Mouse (Mus musculus) heart, embryonic 10.5 days (tissue): ENCODE results near the gene Wwp2. TPM values are rescaled to one million over a fixed set of nuclear protein-coding genes. Genes with fewer than 3 reads are reported as not detected.

Experiments used
- DNase-seq: peaks from one replicate; pipeline ENCODE4 v3.0.0-alpha.2; 2017; ENCODE audit warnings: low spot score
- H3K27ac ChIP-seq: fragments of 300-500 bp; sonication (generic); 2 replicates; pipeline ENCODE4 v1.5.1; 2016; ENCODE audit warnings: mild to moderate bottlenecking
- H3K27me3 ChIP-seq: fragments of 300-500 bp; sonication (generic); 2 replicates; pipeline ENCODE4 v1.6.1; 2016; ENCODE audit warnings: mild to moderate bottlenecking; ENCODE audit not compliant: poor library complexity, insufficient read depth, severe bottlenecking
- H3K36me3 ChIP-seq: fragments of 300-500 bp; sonication (generic); 2 replicates; pipeline ENCODE4 v1.6.1; 2016; ENCODE audit warnings: mild to moderate bottlenecking, moderate library complexity
- H3K4me1 ChIP-seq: fragments of 300-500 bp; sonication (generic); 2 replicates; pipeline ENCODE4 v1.6.1; 2016; ENCODE audit warnings: mild to moderate bottlenecking
- H3K4me3 ChIP-seq: fragments of 300-500 bp; sonication (generic); 2 replicates; pipeline ENCODE4 v1.5.1; 2016; ENCODE audit warnings: mild to moderate bottlenecking, moderate library complexity
- H3K9me3 ChIP-seq: fragments of 300-500 bp; sonication (generic); 2 replicates; pipeline ENCODE4 v1.6.1; 2016; ENCODE audit warnings: mild to moderate bottlenecking, moderate library complexity
- WGBS: fragments of 180-500 bp; shearing (Covaris S2); methylation state at CpG from one replicate; pipeline ENCODE4 v1.1.7; 2016; 5-methylcytosine and 5-hydroxymethylcytosine counted together
- polyA plus RNA-seq: library from polyadenylated mRNA; unstranded; fragments of >200 nt; fragmentation: Nextera tagmentation; extraction: Ambion mirVana; gene quantifications from 2 replicates; pipeline ENCODE4 v1.2.1, GENCODE M21; 2016

The Wwp2 gene
- polyA plus RNA-seq, 1 experiment from 2014 or later = 46.4 TPM

DNA sequence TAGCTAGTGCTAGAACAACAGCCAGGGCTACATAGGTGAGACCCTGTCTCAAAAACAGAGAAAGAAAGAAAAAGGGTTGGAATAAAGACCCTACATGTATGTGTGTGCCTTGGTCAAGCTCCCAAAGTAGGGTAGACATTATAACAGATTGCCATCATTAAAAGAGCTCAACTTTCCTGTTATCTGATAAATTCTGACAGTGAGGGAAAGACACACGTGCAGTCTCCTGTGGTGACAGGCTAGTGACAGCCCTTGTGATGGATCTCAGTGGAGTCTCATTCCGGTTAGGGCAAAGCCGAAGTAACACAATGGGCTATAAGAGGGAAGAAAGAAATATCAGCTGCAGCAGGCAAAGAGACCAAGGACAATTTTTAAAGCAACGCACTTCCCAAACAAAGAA lies 32.1 kb upstream of the Wwp2 start:
- no peaks in the 10 kb centered on the region for H3K27me3 ChIP-seq
- H3K27ac ChIP-seq = peak overlapping the region; percentile 26; the same call in 1 of the 2 replicates
- peaks cover 18% of the 10 kb centered on the region for H3K4me1 ChIP-seq
- no peak for DNase-seq
- H3K36me3 ChIP-seq = peaks cover 16% of the 10 kb centered on the region
- WGBS = 53% methylated on average over 4 of the region's 4 CpGs
- H3K4me3 ChIP-seq = no peak overlapping the region
- H3K9me3 ChIP-seq = no peaks in the 10 kb centered on the region

DNA sequence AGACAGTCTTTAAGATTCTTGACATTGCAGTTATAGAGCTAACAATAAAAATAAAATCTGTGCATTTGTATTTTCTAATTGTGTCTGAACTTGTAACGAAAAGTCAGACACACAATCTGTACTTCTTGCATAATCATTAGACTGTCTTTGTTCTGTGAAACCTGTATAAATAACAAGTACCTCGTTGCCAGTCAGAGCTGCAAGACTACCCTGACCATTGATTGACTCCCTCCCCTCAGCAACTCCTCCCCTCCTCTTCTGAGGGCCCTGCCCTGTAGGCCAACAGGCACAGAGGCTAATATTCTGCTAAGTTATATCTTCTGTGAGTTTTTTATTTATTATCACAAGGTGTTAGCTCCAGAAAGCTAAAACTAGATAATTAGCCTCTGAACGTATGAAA lies 30.2 kb upstream of the Wwp2 start:
- Histone ChIP-seq H3K27me3 (no peaks in the 10 kb centered on the region), H3K9me3 (no peaks in the 10 kb centered on the region), H3K4me3 (no peak overlapping the region), H3K27ac (no peak overlapping the region), H3K4me1 (peaks cover 18% of the 10 kb centered on the region), H3K36me3 (peaks cover 34% of the 10 kb centered on the region)
- 63% methylated on average over 3 of the region's 3 CpGs for WGBS
- no peak for DNase-seq

DNA sequence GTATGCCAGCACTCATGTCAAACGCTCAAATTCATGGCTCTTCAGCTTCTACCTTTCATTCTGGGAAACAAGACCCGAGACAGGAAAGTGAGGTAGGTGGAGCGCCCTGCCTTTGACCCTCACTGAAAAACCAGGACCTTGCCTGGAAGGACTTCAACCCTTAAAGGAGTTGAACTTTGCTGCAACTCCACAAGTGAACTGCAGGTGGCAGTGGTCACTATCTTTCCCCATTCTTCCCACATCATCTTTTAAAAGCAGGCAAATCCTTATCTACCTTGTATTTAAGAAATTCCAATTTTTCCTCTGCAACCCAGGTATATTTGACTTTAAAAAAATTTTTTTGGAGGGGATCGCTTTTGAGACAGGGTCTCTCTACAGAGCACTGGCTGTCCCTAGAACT lies 24.8 kb upstream of the Wwp2 start:
- Histone ChIP-seq H3K27ac (no peak overlapping the region), H3K4me1 (no peaks in the 10 kb centered on the region), H3K4me3 (no peak overlapping the region), H3K9me3 (no peaks in the 10 kb centered on the region), H3K36me3 (peaks cover 87% of the 10 kb centered on the region), H3K27me3 (no peaks in the 10 kb centered on the region)
- WGBS = 69% methylated on average over 4 of the region's 4 CpGs
- DNase-seq = no peak

DNA sequence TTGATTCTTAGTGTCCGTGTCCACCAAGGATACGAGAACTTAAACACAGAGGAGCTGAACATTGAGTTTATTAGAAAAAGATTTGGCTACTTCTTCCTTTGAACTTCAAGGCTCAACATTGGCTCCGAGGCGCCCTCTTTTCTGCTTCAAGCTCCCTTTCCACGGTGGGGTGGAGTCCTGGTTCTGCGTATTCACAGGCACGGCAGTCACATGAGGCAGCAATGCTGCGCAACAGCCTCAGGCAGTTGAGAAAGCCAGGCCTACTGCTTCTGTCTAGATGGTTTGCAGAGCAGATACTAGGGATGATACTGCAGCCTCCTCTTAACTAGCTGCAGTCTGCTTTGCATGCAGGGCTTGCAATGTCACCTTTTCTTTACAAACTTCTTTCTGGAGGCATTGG lies 23.6 kb upstream of the Wwp2 start:
- H3K4me3 ChIP-seq = no peak overlapping the region
- no peaks in the 10 kb centered on the region for H3K9me3 ChIP-seq
- no peak overlapping the region for H3K27ac ChIP-seq
- no peaks in the 10 kb centered on the region for H3K27me3 ChIP-seq
- peaks cover 92% of the 10 kb centered on the region for H3K36me3 ChIP-seq
- WGBS = 87% methylated on average over 8 of the region's 8 CpGs
- DNase-seq = no peak
- H3K4me1 ChIP-seq = no peaks in the 10 kb centered on the region

GRCm38 (mm10) chr8:107413881-107414280 lies 22.3 kb upstream of the Wwp2 start:
- Histone ChIP-seq H3K4me3 (no peak overlapping the region), H3K27me3 (no peaks in the 10 kb centered on the region), H3K9me3 (no peaks in the 10 kb centered on the region), H3K27ac (no peak overlapping the region), H3K36me3 (peaks cover 98% of the 10 kb centered on the region), H3K4me1 (no peaks in the 10 kb centered on the region)
- DNase-seq = no peak
- WGBS = 95% methylated on average over 10 of the region's 10 CpGs

GRCm38 (mm10) chr8:107417001-107417400 lies 19.2 kb upstream of the Wwp2 start:
- H3K9me3 ChIP-seq = no peaks in the 10 kb centered on the region
- 92% methylated on average over 12 of the region's 12 CpGs for WGBS
- H3K27ac ChIP-seq = no peak overlapping the region
- peaks cover 100% of the 10 kb centered on the region for H3K36me3 ChIP-seq
- H3K4me3 ChIP-seq = no peak overlapping the region
- no peaks in the 10 kb centered on the region for H3K27me3 ChIP-seq
- DNase-seq = no peak
- no peaks in the 10 kb centered on the region for H3K4me1 ChIP-seq

DNA sequence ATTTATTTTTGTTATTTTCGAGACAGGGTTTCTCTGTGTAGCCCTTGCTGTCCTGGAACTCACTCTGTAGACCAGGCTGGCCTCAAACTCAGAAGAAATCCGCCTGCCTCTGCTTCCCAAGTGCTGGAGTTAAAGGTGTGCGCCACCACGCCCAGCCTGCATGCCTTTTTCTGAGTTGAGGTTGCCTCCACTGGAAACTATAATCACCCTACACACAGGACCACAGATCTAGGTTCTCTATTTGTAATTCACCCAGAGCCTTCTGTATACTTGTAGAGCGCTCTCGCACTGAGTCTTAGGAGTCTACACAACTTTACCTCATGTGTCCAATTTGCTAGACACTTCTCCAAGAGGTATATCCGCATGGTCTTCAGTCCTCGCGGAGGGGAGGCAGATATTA lies 12.0 kb upstream of the Wwp2 start:
- DNase-seq = no peak
- Histone ChIP-seq H3K4me1 (peaks cover 7% of the 10 kb centered on the region), H3K27me3 (no peaks in the 10 kb centered on the region), H3K36me3 (peaks cover 41% of the 10 kb centered on the region), H3K4me3 (peak overlapping the region; percentile 92), H3K27ac (peak overlapping the region; percentile 93), H3K9me3 (no peaks in the 10 kb centered on the region)
- WGBS = 31% methylated on average over 9 of the region's 9 CpGs

DNA sequence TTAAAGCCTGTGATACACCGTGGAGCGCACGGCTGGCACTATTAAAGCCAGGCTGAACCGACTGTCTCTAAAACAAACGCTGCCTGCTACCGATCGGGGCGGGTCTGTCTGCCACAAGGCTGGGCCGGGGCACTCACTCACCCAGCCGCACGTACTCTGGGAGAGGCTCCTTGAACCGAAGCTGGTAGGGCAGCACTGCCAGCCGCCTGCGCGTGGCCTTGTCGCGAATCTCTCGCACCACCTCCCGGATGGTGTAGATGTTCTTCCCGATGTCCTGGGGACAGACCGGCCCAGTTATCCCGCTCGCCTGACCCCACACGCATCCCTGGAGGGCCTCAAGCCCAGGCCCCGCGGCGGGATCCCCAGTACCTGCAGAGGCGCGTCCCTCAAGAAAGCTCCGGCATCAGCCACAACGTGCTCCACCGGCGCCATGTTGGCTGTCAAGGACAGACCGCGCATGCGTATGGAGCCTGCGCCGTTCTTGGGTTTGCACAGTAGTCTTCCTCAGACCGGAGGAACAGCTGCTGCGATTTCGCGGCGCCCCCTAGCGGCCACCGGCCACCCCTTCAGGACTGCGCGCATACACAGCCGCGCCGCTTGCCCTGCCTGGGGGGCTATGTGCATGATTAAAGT lies 11.5 kb upstream of the Wwp2 start, which contains the start of gene Nob1:
Nob1 (minus strand) TSS at position 455 of the 633 bp plus-strand sequence.
- H3K27ac ChIP-seq = peak within 1 kb of the TSS; percentile 93
- peak within 1 kb of the TSS; percentile 92 for H3K4me3 ChIP-seq
- peaks cover 7% of the 10 kb centered on the region for H3K4me1 ChIP-seq
- H3K27me3 ChIP-seq = no peaks in the 10 kb centered on the region
- peaks cover 36% of the 10 kb centered on the region for H3K36me3 ChIP-seq
- no peaks in the 10 kb centered on the region for H3K9me3 ChIP-seq
- DNase-seq = peak; percentile 98
- WGBS = under 1% methylated on average over 50 of the region's 50 CpGs

GRCm38 (mm10) chr8:107425230-107425597 lies 11.0 kb upstream of the Wwp2 start:
- Histone ChIP-seq H3K4me1 (peaks cover 7% of the 10 kb centered on the region), H3K27ac (peak overlapping the region; percentile 93; the same call in 1 of the 2 replicates), H3K9me3 (no peaks in the 10 kb centered on the region), H3K4me3 (peak overlapping the region; percentile 92), H3K36me3 (peaks cover 31% of the 10 kb centered on the region), H3K27me3 (no peaks in the 10 kb centered on the region)
- WGBS = 41% methylated on average over 8 of the region's 8 CpGs
- DNase-seq = no peak

DNA sequence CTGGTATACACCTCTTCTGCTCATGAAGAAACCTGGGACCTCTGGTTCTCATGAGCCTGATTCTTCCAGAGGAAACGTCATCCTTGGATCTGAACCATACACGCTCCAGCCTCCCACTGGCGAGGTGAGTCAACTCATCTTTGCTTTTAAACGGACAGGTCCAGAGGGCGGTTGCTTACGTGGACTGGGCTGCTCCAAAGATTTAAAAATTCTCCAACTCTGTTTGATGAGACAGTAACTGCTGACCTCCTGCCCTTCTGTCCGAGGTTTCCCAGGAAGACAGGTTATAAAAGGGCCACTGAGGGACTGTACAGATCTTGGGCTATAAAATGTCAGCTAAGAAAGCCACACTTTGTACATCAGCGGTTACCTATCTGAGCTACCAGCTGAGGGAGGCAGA lies 5.3 kb upstream of the Wwp2 start:
- Histone ChIP-seq H3K4me1 (peaks cover 3% of the 10 kb centered on the region; the same call in 1 of the 2 replicates), H3K27me3 (no peaks in the 10 kb centered on the region), H3K27ac (no peak overlapping the region), H3K36me3 (no peaks in the 10 kb centered on the region), H3K4me3 (no peak overlapping the region), H3K9me3 (no peaks in the 10 kb centered on the region)
- WGBS = 82% methylated on average over 8 of the region's 8 CpGs
- DNase-seq = no peak

- Histone ChIP-seq H3K4me3 (peak overlapping the region; percentile 90), H3K36me3 (no peaks in the 10 kb centered on the region), H3K4me1 (peaks cover 8% of the 10 kb centered on the region; the same call in 1 of the 2 replicates), H3K9me3 (no peaks in the 10 kb centered on the region), H3K27ac (peak overlapping the region; percentile 96), H3K27me3 (no peaks in the 10 kb centered on the region)
- no peak for DNase-seq
- WGBS = 29% methylated on average over 11 of the region's 11 CpGs
These were observed 674 bp upstream of the Wwp2 start for GRCm38 (mm10) chr8:107435421-107435961.

DNA sequence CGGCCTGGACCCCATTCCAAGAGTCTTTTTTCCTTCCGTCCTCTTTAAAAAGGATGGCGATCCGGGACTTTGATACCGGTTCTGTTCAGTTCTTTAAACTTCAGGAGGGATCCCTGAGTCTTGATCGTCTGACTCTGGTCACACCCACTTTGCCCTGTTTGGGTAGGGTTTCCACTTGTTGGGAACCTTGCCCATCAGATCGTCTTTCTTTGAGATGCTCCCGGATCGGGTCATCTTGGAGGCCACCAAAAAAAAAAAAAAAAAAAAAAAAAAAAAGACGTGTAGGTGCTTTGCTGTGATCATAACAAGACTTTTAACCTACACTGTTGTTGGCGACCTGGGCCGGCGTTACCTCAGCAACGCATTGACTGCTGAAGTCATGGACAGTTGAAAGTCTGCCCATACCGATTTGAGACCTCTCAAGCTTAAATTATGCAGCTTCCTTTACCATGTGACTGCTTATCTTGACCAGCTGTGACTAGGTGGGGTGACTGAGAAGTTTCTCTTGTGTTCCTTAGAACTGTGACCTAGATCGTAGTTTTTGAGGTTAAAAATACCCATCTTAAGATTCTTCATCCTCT lies 766 bp downstream of the Wwp2 start:
- WGBS = 10% methylated on average over 16 of the region's 16 CpGs
- peak; percentile 88 for DNase-seq
- H3K27me3 ChIP-seq = no peaks in the 10 kb centered on the region
- peak overlapping the region; percentile 90 for H3K4me3 ChIP-seq
- H3K36me3 ChIP-seq = no peaks in the 10 kb centered on the region
- peaks cover 11% of the 10 kb centered on the region; the same call in 1 of the 2 replicates for H3K4me1 ChIP-seq
- no peaks in the 10 kb centered on the region for H3K9me3 ChIP-seq
- peak overlapping the region; percentile 96 for H3K27ac ChIP-seq

DNA sequence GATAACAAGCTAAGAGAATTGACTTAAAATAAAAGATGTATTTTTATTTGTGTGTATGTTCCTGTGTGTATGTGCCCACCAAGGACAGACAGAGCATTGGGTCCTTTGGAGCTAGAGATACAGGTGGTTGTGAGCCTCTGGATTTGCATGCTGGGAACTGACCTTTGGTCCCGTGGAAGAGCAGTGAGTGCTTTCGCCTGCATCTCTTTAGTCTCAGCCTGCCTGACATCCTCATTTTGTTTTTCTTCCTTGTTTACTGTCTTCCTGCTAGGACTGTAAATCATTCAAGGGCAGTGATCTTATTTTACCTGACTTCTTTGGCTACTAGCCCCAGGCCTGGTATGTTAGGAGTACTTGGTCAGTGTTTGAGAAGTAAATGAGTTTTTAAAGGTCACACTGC lies 1.5 kb downstream of the Wwp2 start:
- Histone ChIP-seq H3K9me3 (no peaks in the 10 kb centered on the region), H3K4me3 (no peak overlapping the region), H3K27ac (no peak overlapping the region), H3K4me1 (peaks cover 11% of the 10 kb centered on the region; the same call in 1 of the 2 replicates), H3K27me3 (no peaks in the 10 kb centered on the region), H3K36me3 (no peaks in the 10 kb centered on the region)
- DNase-seq = no peak
- WGBS = 80% methylated on average over 2 of the region's 2 CpGs
